Mouse (Mus musculus): ENCODE results near the gene Ccnf. TPM values are rescaled to one million over a fixed set of nuclear protein-coding genes. Genes with fewer than 3 reads are reported as not detected.

The Ccnf gene
- polyA plus RNA-seq, 1 experiment from 2014 or later = 66.6 TPM

DNA sequence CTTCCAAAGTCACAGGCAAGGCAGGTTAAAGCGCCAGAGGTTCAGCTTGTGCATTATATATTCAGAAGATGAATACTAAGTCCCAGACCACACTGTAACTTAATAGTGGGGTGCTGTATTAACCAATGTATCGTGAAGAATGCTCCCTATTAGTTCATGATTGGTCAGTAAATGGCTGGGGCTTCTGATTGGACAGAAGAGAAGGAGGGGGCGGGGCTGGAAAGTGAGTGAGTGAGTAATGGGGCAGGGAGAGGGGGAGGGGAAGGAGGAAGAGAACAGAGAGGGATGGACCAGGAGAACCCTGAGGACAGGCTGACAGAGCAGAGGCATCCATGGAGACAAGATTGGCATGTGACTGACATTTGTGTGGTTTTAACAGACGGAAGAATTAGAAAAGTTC, 34.4 kb downstream of the Ccnf start:
- Histone ChIP-seq H3K9ac (ENCODE audit: low read depth, low read length) (no peak overlapping the region), H3K4me2 (replicated peaks; ENCODE audit: low read depth, low read length) (no peak overlapping the region), H3K4me3 (ENCODE audit: low read length) (no peak overlapping the region), H3K27ac (ENCODE audit: low read depth, low read length) (no peak overlapping the region), H3K36me3 (ENCODE audit: control insufficient read depth, insufficient read depth, low read length) (peaks cover 30% of the 10 kb centered on the region), H3K4me1 (ENCODE audit: control insufficient read depth, insufficient read depth, low read length) (peaks cover 11% of the 10 kb centered on the region), H3K9me3 (ENCODE audit: control insufficient read depth, low read length) (no peaks in the 10 kb centered on the region), H3K27me3 (ENCODE audit: control insufficient read depth, insufficient read depth, low read length) (no peaks in the 10 kb centered on the region)
- no peak for ATAC-seq (ENCODE audit: low FRiP score, low TSS enrichment)
- WGBS = 76% methylated on average over 4 of the region's 4 CpGs

DNA sequence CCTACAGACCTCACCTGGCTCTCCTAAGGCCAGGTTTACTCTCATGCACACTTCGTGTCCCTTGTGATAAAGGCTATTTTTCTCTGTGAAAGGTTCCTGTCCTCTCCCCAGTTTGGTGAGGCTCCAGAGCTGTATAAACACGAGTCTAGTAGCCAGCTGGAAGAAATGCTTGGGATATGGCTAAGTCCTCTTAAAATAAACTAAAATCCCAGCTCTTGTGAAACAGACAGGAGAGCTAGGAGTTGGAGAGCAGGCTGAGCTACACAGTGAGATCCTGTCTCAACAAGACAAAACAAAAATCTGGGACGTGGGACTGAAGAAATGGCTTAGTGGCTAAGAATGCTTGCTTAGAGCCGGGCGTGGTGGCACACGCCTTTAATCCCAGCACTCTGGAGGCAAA, 38.1 kb downstream of the Ccnf start:
- H3K4me3 ChIP-seq (ENCODE audit: low read length) = no peak overlapping the region
- no peak overlapping the region for H3K4me2 ChIP-seq (replicated peaks; ENCODE audit: low read depth, low read length)
- 85% methylated on average over 6 of the region's 6 CpGs for WGBS
- H3K27me3 ChIP-seq (ENCODE audit: control insufficient read depth, insufficient read depth, low read length) = no peaks in the 10 kb centered on the region
- H3K36me3 ChIP-seq (ENCODE audit: control insufficient read depth, insufficient read depth, low read length) = peaks cover 29% of the 10 kb centered on the region
- H3K9me3 ChIP-seq (ENCODE audit: control insufficient read depth, low read length) = no peaks in the 10 kb centered on the region
- H3K4me1 ChIP-seq (ENCODE audit: control insufficient read depth, insufficient read depth, low read length) = peaks cover 22% of the 10 kb centered on the region
- ATAC-seq (ENCODE audit: low FRiP score, low TSS enrichment) = no peak
- H3K27ac ChIP-seq (ENCODE audit: low read depth, low read length) = no peak overlapping the region
- H3K9ac ChIP-seq (ENCODE audit: low read depth, low read length) = no peak overlapping the region

GRCm38 (mm10) chr17:24212441-24213018, 38.8 kb downstream of the Ccnf start:
- Histone ChIP-seq H3K27ac (ENCODE audit: low read depth, low read length) (no peak overlapping the region), H3K36me3 (ENCODE audit: control insufficient read depth, insufficient read depth, low read length) (peaks cover 23% of the 10 kb centered on the region), H3K9ac (ENCODE audit: low read depth, low read length) (no peak overlapping the region; the same call in 1 of the 2 replicates), H3K27me3 (ENCODE audit: control insufficient read depth, insufficient read depth, low read length) (peaks cover 5% of the 10 kb centered on the region), H3K4me3 (ENCODE audit: low read length) (peak overlapping the region; percentile 50), H3K9me3 (ENCODE audit: control insufficient read depth, low read length) (no peaks in the 10 kb centered on the region), H3K4me1 (ENCODE audit: control insufficient read depth, insufficient read depth, low read length) (peaks cover 28% of the 10 kb centered on the region), H3K4me2 (replicated peaks; ENCODE audit: low read depth, low read length) (peak overlapping the region; percentile 96)
- ATAC-seq (ENCODE audit: low FRiP score, low TSS enrichment) = no peak
- WGBS = 35% methylated on average over 5 of the region's 5 CpGs

- peak overlapping the region; percentile 63 for H3K9ac ChIP-seq (ENCODE audit: low read depth, low read length)
- peak overlapping the region; percentile 50 for H3K4me3 ChIP-seq (ENCODE audit: low read length)
- peak; percentile 9; the same call in 1 of the 2 replicates for ATAC-seq (ENCODE audit: low FRiP score, low TSS enrichment)
- 3% methylated on average over 37 of the region's 37 CpGs for WGBS
- H3K27ac ChIP-seq (ENCODE audit: low read depth, low read length) = peak overlapping the region; percentile 56
- peaks cover 34% of the 10 kb centered on the region for H3K4me1 ChIP-seq (ENCODE audit: control insufficient read depth, insufficient read depth, low read length)
- H3K27me3 ChIP-seq (ENCODE audit: control insufficient read depth, insufficient read depth, low read length) = peaks cover 11% of the 10 kb centered on the region
- H3K4me2 ChIP-seq (replicated peaks; ENCODE audit: low read depth, low read length) = peak overlapping the region; percentile 96
- H3K36me3 ChIP-seq (ENCODE audit: control insufficient read depth, insufficient read depth, low read length) = peaks cover 19% of the 10 kb centered on the region; the same call in 1 of the 2 replicates
- no peaks in the 10 kb centered on the region for H3K9me3 ChIP-seq (ENCODE audit: control insufficient read depth, low read length)
Measured at GRCm38 (mm10) chr17:24211631-24212440, 39.4 kb downstream of the Ccnf start.

- H3K36me3 ChIP-seq (ENCODE audit: control insufficient read depth, insufficient read depth, low read length) = peaks cover 6% of the 10 kb centered on the region; the same call in 1 of the 2 replicates
- no peak for ATAC-seq (ENCODE audit: low FRiP score, low TSS enrichment)
- WGBS = 89% methylated on average over 3 of the region's 3 CpGs
- H3K9me3 ChIP-seq (ENCODE audit: control insufficient read depth, low read length) = no peaks in the 10 kb centered on the region
- no peak overlapping the region for H3K27ac ChIP-seq (ENCODE audit: low read depth, low read length)
- H3K9ac ChIP-seq (ENCODE audit: low read depth, low read length) = no peak overlapping the region
- H3K4me2 ChIP-seq (replicated peaks; ENCODE audit: low read depth, low read length) = no peak overlapping the region
- H3K4me3 ChIP-seq (ENCODE audit: low read length) = no peak overlapping the region
- peaks cover 46% of the 10 kb centered on the region for H3K4me1 ChIP-seq (ENCODE audit: control insufficient read depth, insufficient read depth, low read length)
- peaks cover 19% of the 10 kb centered on the region for H3K27me3 ChIP-seq (ENCODE audit: control insufficient read depth, insufficient read depth, low read length)
Measured at GRCm38 (mm10) chr17:24210591-24210990, 40.7 kb downstream of the Ccnf start.

- no peak overlapping the region for H3K4me3 ChIP-seq (ENCODE audit: low read length)
- no peaks in the 10 kb centered on the region for H3K9me3 ChIP-seq (ENCODE audit: control insufficient read depth, low read length)
- no peaks in the 10 kb centered on the region; the same call in 1 of the 2 replicates for H3K36me3 ChIP-seq (ENCODE audit: control insufficient read depth, insufficient read depth, low read length)
- peak overlapping the region; percentile 78; the same call in 1 of the 2 replicates for H3K27ac ChIP-seq (ENCODE audit: low read depth, low read length)
- peaks cover 19% of the 10 kb centered on the region for H3K27me3 ChIP-seq (ENCODE audit: control insufficient read depth, insufficient read depth, low read length)
- H3K4me1 ChIP-seq (ENCODE audit: control insufficient read depth, insufficient read depth, low read length) = peaks cover 48% of the 10 kb centered on the region
- peak overlapping the region; percentile 96; the same call in 1 of the 2 replicates for H3K4me2 ChIP-seq (replicated peaks; ENCODE audit: low read depth, low read length)
- 69% methylated on average over 3 of the region's 3 CpGs for WGBS
- no peak for ATAC-seq (ENCODE audit: low FRiP score, low TSS enrichment)
- no peak overlapping the region for H3K9ac ChIP-seq (ENCODE audit: low read depth, low read length)
Measured at GRCm38 (mm10) chr17:24209916-24210240, 41.4 kb downstream of the Ccnf start.

DNA sequence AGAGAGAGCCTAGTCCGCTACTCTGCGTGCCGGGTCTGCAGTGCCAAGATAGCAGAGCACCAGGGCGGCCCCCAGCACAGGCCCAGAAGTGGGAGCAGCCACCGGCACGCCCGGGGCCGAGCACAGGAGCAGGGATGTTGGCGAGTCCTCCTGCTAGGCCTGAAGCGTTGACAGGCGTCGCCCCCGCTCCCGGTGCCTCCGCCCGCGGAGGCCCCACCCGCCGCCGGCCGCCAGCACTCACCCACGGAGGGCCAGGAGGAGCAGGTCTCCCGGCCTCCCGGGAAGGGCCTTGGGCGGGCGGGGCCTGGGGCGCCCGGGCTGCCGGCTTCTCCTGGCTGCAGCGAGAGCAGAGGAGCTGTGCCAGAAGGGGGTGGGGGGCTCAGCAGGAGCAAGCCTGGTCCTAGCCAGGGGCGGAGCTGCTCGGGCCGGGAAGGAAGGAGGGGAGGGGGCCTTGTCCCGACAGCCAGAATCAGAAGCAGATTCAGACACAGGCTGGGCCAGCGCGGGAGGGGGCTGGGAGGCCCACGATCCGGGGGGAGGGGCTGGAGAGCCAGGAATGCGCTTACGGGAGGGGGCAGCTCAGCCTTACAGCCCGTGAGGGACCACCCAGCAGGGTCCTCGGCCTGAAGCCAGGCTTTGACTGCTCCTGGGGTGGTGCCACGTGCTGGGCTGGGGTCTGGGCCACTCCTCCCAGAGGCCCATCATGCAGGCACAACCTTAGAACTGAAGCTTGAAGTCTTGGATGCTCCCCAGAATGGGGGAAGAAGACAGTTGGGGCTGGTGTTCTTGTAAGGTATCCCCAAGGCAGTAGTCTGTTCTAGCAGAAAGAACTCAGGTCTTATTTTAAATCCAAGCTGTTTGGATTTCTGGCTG, 42.0 kb downstream of the Ccnf start, which contains the start of gene Ntn3:
Gene Ntn3, minus strand, starts transcription at position 489 of the 873 bp plus-strand sequence.
- Histone ChIP-seq H3K4me1 (ENCODE audit: control insufficient read depth, insufficient read depth, low read length) (peaks cover 53% of the 10 kb centered on the region), H3K27me3 (ENCODE audit: control insufficient read depth, insufficient read depth, low read length) (peaks cover 19% of the 10 kb centered on the region), H3K9me3 (ENCODE audit: control insufficient read depth, low read length) (no peaks in the 10 kb centered on the region), H3K27ac (ENCODE audit: low read depth, low read length) (peak within 1 kb of the TSS; percentile 78), H3K36me3 (ENCODE audit: control insufficient read depth, insufficient read depth, low read length) (no peaks in the 10 kb centered on the region), H3K9ac (ENCODE audit: low read depth, low read length) (peak within 1 kb of the TSS; percentile 81), H3K4me3 (ENCODE audit: low read length) (peak within 1 kb of the TSS; percentile 72), H3K4me2 (replicated peaks; ENCODE audit: low read depth, low read length) (peak within 1 kb of the TSS; percentile 96)
- WGBS = under 1% methylated on average over 28 of the region's 43 CpGs
- ATAC-seq (ENCODE audit: low FRiP score, low TSS enrichment) = peak; percentile 61

DNA sequence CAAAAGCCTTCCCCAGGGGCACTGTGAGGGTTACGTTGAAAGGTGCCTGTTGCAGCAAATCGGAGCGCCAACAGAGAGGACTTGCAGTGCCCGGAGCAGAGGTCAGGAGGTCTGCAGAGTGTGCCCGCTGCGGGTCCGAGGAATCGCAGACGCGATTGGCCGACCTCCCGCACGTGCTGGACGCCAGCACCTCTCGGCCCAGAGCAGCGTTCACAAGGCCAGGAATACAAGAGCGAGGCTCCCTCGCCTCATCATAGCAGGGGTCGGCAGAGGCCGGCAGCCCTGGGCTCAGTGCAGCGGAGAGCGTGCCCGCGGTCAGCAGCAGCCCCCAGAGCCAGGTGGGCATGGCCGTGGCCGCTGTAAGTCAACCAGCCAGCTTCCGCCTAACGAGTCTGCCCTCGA, 42.6 kb downstream of the Ccnf start:
- ATAC-seq (ENCODE audit: low FRiP score, low TSS enrichment) = no peak; the same call in 1 of the 2 replicates
- 1% methylated on average over 29 of the region's 29 CpGs for WGBS
- H3K36me3 ChIP-seq (ENCODE audit: control insufficient read depth, insufficient read depth, low read length) = no peaks in the 10 kb centered on the region
- peak overlapping the region; percentile 72 for H3K4me3 ChIP-seq (ENCODE audit: low read length)
- peak overlapping the region; percentile 96 for H3K4me2 ChIP-seq (replicated peaks; ENCODE audit: low read depth, low read length)
- H3K27me3 ChIP-seq (ENCODE audit: control insufficient read depth, insufficient read depth, low read length) = peaks cover 19% of the 10 kb centered on the region
- H3K9ac ChIP-seq (ENCODE audit: low read depth, low read length) = peak overlapping the region; percentile 81
- H3K9me3 ChIP-seq (ENCODE audit: control insufficient read depth, low read length) = no peaks in the 10 kb centered on the region
- peak overlapping the region; percentile 78 for H3K27ac ChIP-seq (ENCODE audit: low read depth, low read length)
- peaks cover 53% of the 10 kb centered on the region for H3K4me1 ChIP-seq (ENCODE audit: control insufficient read depth, insufficient read depth, low read length)
